Mouse (Mus musculus): Measurements from ENCODE around the gene Pard3b. TPM values are rescaled to one million over a fixed set of nuclear protein-coding genes. Genes with fewer than 3 reads are reported as not detected.

The Pard3b gene
- polyA plus RNA-seq, 1 experiment from 2014 or later = 12.3 TPM

DNA sequence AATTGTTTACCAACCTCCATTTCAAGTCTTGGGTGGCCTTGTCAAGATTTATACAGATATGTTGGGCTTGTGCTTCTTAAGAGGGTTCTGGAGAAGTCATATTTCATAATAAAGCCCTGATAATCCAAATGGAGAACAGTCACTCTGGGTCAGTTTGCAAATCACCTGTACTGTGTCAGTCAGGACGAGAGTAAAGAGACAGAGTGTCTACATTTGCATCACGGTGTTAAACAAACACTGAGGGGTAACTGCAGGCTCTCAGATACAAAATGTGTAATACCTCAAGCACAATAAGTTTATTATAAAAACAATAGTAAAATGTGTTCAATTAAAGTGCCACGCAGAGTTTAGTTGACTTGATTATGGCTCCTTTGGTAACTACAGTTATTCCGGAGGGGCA lies 91.0 kb downstream of the Pard3b start:
- no peak for ATAC-seq (ENCODE audit: low read depth)
- Histone ChIP-seq H3K9ac (ENCODE audit: low read length) (no peak overlapping the region), H3K9me3 (ENCODE audit: control insufficient read depth, low read length) (no peaks in the 10 kb centered on the region), H3K36me3 (ENCODE audit: control insufficient read depth, insufficient read depth, low read length) (no peaks in the 10 kb centered on the region), H3K4me1 (replicated peaks; ENCODE audit: control insufficient read depth, insufficient read depth, low read length) (no peaks in the 10 kb centered on the region), H3K27me3 (ENCODE audit: control insufficient read depth, insufficient read depth, low read depth, low read length) (no peaks in the 10 kb centered on the region), H3K4me3 (ENCODE audit: low read length) (no peak overlapping the region), H3K27ac (ENCODE audit: low read length) (no peak overlapping the region), H3K4me2 (ENCODE audit: low read depth, low read length) (no peak overlapping the region)
- WGBS = 57% methylated on average over 4 of the region's 4 CpGs

DNA sequence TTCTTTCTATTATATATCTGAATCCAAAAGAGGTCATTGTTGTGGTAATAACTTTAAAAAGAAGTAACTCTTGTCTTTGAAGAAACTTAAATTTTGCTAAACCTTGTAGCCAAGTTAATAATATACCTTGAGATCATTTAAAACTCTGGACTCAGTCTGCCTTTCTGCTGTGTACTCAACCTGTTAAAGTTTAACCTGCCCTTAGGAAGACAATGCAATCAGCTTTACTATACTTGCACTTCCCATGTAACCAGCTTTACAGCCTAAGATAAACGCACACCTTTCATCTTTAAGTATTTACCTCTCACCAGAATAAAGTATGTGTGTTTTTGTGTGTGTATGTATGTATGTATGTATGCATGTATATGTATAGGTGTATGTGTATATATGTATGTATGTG lies 97.9 kb downstream of the Pard3b start:
- Histone ChIP-seq H3K36me3 (ENCODE audit: control insufficient read depth, insufficient read depth, low read length) (no peaks in the 10 kb centered on the region), H3K9me3 (ENCODE audit: control insufficient read depth, low read length) (no peaks in the 10 kb centered on the region), H3K4me2 (ENCODE audit: low read depth, low read length) (no peak overlapping the region), H3K9ac (ENCODE audit: low read length) (no peak overlapping the region), H3K4me1 (replicated peaks; ENCODE audit: control insufficient read depth, insufficient read depth, low read length) (no peaks in the 10 kb centered on the region), H3K27me3 (ENCODE audit: control insufficient read depth, insufficient read depth, low read depth, low read length) (no peaks in the 10 kb centered on the region), H3K4me3 (ENCODE audit: low read length) (no peak overlapping the region), H3K27ac (ENCODE audit: low read length) (no peak overlapping the region)
- WGBS = 58% methylated on average over 1 of the region's 1 CpGs
- no peak for ATAC-seq (ENCODE audit: low read depth)

DNA sequence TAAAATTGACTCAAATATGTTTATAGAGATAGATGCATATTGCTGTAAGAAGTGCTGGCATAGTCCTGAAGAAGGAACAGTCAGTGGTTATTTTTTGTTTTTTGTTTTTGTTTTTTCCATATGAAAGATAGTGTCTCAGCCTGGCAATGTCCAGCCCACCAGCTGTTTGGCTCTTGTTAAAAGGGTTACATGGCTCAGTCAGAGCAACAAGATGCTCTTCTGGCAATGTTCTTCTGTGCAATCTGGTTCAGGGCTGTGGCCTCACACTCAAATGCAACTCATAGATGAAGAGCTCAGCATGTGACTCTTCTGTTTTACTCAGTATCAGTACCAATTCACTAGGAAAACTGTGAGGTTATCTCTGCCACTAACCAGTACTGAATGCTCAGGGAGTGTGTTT lies 104.2 kb downstream of the Pard3b start:
- H3K4me3 ChIP-seq (ENCODE audit: low read length) = no peak overlapping the region
- H3K36me3 ChIP-seq (ENCODE audit: control insufficient read depth, insufficient read depth, low read length) = no peaks in the 10 kb centered on the region
- no peak overlapping the region for H3K9ac ChIP-seq (ENCODE audit: low read length)
- no peak overlapping the region for H3K27ac ChIP-seq (ENCODE audit: low read length)
- ATAC-seq (ENCODE audit: low read depth) = peak; percentile 68
- H3K27me3 ChIP-seq (ENCODE audit: control insufficient read depth, insufficient read depth, low read depth, low read length) = no peaks in the 10 kb centered on the region
- no peak overlapping the region for H3K4me2 ChIP-seq (ENCODE audit: low read depth, low read length)
- no peaks in the 10 kb centered on the region for H3K9me3 ChIP-seq (ENCODE audit: control insufficient read depth, low read length)
- 0 out of 2 replicates have a peak, but pooled peaks cover 5% of the 10 kb centered on the region for H3K4me1 ChIP-seq (replicated peaks; ENCODE audit: control insufficient read depth, insufficient read depth, low read length)

DNA sequence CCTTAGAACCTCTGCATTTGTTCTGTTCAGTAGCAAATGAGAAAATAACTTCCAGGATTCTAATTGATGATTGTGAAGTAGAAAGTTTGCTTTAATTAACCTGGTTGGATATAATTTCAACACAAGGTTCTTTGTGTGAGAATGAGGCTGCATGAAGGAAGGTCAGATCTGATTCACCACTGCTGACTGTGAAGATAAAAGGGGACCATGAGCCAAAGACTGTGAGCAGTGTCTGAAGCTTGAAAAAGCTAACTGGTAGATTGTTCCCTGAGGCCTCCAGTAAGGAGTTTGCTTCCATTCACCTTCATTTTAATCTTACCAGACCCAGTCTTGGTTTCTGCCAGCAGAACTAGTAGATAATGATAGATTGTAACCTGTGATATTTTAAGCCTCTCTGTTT lies 108.9 kb downstream of the Pard3b start:
- no peak overlapping the region for H3K27ac ChIP-seq (ENCODE audit: low read length)
- no peaks in the 10 kb centered on the region for H3K4me1 ChIP-seq (replicated peaks; ENCODE audit: control insufficient read depth, insufficient read depth, low read length)
- H3K4me2 ChIP-seq (ENCODE audit: low read depth, low read length) = no peak overlapping the region
- no peaks in the 10 kb centered on the region for H3K27me3 ChIP-seq (ENCODE audit: control insufficient read depth, insufficient read depth, low read depth, low read length)
- H3K36me3 ChIP-seq (ENCODE audit: control insufficient read depth, insufficient read depth, low read length) = no peaks in the 10 kb centered on the region
- H3K9ac ChIP-seq (ENCODE audit: low read length) = no peak overlapping the region
- ATAC-seq (ENCODE audit: low read depth) = no peak
- H3K4me3 ChIP-seq (ENCODE audit: low read length) = no peak overlapping the region
- H3K9me3 ChIP-seq (ENCODE audit: control insufficient read depth, low read length) = no peaks in the 10 kb centered on the region

DNA sequence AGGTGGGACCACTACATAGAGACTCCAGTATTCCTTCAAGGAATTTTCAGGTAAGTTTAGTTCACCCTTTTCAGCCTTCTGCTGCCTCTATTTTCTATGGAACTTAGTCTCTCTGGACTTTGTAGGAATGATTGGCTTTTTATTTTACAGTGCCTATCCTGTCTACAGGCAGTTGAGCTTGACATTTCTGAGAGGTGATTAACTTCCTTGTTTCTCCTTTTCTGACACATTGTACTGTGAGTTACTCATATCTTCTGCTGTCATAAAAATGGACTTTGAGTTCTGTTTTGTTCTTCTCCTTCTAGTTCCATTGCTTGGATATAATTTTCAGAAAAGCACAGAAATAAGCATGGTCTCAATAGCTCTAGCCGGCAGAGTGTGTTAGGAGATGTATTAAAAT lies 112.4 kb downstream of the Pard3b start:
- H3K36me3 ChIP-seq (ENCODE audit: control insufficient read depth, insufficient read depth, low read length) = no peaks in the 10 kb centered on the region
- H3K27me3 ChIP-seq (ENCODE audit: control insufficient read depth, insufficient read depth, low read depth, low read length) = no peaks in the 10 kb centered on the region
- H3K27ac ChIP-seq (ENCODE audit: low read length) = no peak overlapping the region
- 88% methylated on average over 1 of the region's 1 CpGs for WGBS
- H3K4me1 ChIP-seq (replicated peaks; ENCODE audit: control insufficient read depth, insufficient read depth, low read length) = no peaks in the 10 kb centered on the region
- no peak for ATAC-seq (ENCODE audit: low read depth)
- H3K9me3 ChIP-seq (ENCODE audit: control insufficient read depth, low read length) = no peaks in the 10 kb centered on the region
- no peak overlapping the region for H3K4me2 ChIP-seq (ENCODE audit: low read depth, low read length)
- H3K9ac ChIP-seq (ENCODE audit: low read length) = no peak overlapping the region
- no peak overlapping the region for H3K4me3 ChIP-seq (ENCODE audit: low read length)

DNA sequence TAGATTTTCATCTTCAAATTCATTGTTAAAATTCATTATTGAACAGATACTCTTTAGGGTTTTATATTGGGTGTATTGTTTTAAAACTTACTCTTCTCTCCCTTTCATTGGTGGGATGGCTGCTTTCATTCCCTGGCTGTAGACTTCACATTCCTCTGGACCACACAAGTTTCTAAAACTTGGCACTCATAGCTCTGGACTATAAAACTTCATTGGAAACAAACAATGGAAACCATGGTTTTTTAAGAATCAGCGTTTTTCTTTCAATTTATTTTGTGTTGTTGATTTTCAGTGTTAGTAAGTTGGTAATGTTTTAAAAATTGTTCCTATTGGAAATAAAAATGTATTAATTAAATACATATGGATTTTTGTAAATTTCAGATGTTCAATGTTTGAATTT lies 118.1 kb downstream of the Pard3b start:
- no peak for ATAC-seq (ENCODE audit: low read depth)
- H3K9me3 ChIP-seq (ENCODE audit: control insufficient read depth, low read length) = no peaks in the 10 kb centered on the region

DNA sequence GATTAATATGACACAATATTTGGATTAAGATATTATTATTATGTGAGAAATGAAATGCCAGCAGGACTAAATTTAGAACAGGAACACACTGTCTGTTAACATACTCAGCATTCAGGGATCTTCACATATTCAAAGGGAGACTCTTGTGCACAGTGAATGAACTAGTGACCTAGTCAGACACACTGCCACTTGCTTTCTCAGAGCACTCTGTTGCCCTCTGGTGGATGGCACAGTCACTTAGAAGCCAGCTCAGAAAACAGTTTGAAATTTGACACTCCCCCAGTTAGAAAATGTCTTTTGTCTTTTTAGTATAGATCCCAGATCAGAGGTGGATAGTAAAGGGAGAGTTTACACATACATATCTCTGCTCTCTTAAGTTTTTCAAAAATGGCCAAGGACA lies 132.6 kb downstream of the Pard3b start:
- H3K4me1 ChIP-seq (replicated peaks; ENCODE audit: control insufficient read depth, insufficient read depth, low read length) = 0 out of 2 replicates have a peak, but pooled peaks cover 2% of the 10 kb centered on the region
- H3K4me3 ChIP-seq (ENCODE audit: low read length) = no peak overlapping the region
- no peak overlapping the region for H3K4me2 ChIP-seq (ENCODE audit: low read depth, low read length)
- no peaks in the 10 kb centered on the region for H3K9me3 ChIP-seq (ENCODE audit: control insufficient read depth, low read length)
- no peaks in the 10 kb centered on the region for H3K36me3 ChIP-seq (ENCODE audit: control insufficient read depth, insufficient read depth, low read length)
- peak; percentile 92 for ATAC-seq (ENCODE audit: low read depth)
- H3K9ac ChIP-seq (ENCODE audit: low read length) = no peak overlapping the region
- H3K27ac ChIP-seq (ENCODE audit: low read length) = no peak overlapping the region
- H3K27me3 ChIP-seq (ENCODE audit: control insufficient read depth, insufficient read depth, low read depth, low read length) = no peaks in the 10 kb centered on the region

More for the DNA sequence above, 118.1 kb downstream of the Pard3b start:
- H3K27me3 ChIP-seq (ENCODE audit: control insufficient read depth, insufficient read depth, low read depth, low read length) = no peaks in the 10 kb centered on the region
- no peak overlapping the region for H3K4me3 ChIP-seq (ENCODE audit: low read length)
- no peaks in the 10 kb centered on the region for H3K36me3 ChIP-seq (ENCODE audit: control insufficient read depth, insufficient read depth, low read length)
- 53% methylated on average over 1 of the region's 1 CpGs for WGBS
- no peak overlapping the region for H3K27ac ChIP-seq (ENCODE audit: low read length)
- no peak overlapping the region for H3K9ac ChIP-seq (ENCODE audit: low read length)
- H3K4me1 ChIP-seq (replicated peaks; ENCODE audit: control insufficient read depth, insufficient read depth, low read length) = no peaks in the 10 kb centered on the region
- H3K4me2 ChIP-seq (ENCODE audit: low read depth, low read length) = no peak overlapping the region

DNA sequence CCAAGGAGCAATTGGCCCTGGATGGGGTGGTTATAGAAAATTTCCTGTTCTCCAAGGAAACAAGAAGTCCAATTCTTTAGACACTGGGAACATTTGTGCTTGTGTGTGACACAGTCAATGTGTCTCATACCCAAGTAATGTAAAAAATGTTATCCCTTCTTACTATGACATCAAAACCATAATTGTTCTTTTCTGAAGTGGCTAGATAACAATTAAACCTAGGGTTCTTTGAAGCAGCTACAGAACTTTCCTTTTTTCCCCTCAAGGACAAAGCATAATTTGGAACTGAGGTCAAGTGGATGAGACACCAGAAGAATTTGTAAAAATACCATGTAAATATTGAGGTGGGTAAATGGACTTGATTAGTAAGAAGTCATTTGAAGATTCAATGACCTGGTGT lies 140.1 kb downstream of the Pard3b start:
- H3K4me1 ChIP-seq (replicated peaks; ENCODE audit: control insufficient read depth, insufficient read depth, low read length) = peaks cover 3% of the 10 kb centered on the region
- no peak overlapping the region for H3K4me2 ChIP-seq (ENCODE audit: low read depth, low read length)
- no peak overlapping the region for H3K4me3 ChIP-seq (ENCODE audit: low read length)
- no peaks in the 10 kb centered on the region for H3K36me3 ChIP-seq (ENCODE audit: control insufficient read depth, insufficient read depth, low read length)
- ATAC-seq (ENCODE audit: low read depth) = no peak
- no peak overlapping the region for H3K27ac ChIP-seq (ENCODE audit: low read length)
- H3K27me3 ChIP-seq (ENCODE audit: control insufficient read depth, insufficient read depth, low read depth, low read length) = no peaks in the 10 kb centered on the region
- no peak overlapping the region for H3K9ac ChIP-seq (ENCODE audit: low read length)
- no peaks in the 10 kb centered on the region for H3K9me3 ChIP-seq (ENCODE audit: control insufficient read depth, low read length)

DNA sequence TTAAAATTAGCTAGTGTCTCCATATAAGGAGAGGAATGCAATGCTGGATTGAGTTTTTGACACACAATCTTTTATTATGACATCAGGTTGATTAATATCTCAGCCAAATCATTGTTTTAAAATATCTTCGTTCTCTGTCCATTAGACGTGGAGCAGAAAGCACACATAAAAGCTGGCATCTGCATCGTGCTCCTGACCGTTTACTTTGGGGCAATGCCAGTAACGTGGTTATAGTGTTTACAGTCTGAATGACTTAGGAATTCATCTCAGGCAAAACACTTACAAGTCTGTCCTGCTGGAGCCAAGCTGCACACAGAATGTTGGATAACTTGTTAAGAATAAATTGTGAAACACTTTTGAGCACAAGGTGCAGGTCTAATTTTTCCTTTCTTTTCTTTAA lies 141.3 kb downstream of the Pard3b start:
- Histone ChIP-seq H3K36me3 (ENCODE audit: control insufficient read depth, insufficient read depth, low read length) (no peaks in the 10 kb centered on the region), H3K4me2 (ENCODE audit: low read depth, low read length) (no peak overlapping the region), H3K9me3 (ENCODE audit: control insufficient read depth, low read length) (no peaks in the 10 kb centered on the region), H3K4me3 (ENCODE audit: low read length) (no peak overlapping the region), H3K4me1 (replicated peaks; ENCODE audit: control insufficient read depth, insufficient read depth, low read length) (peaks cover 3% of the 10 kb centered on the region), H3K27ac (ENCODE audit: low read length) (no peak overlapping the region), H3K27me3 (ENCODE audit: control insufficient read depth, insufficient read depth, low read depth, low read length) (no peaks in the 10 kb centered on the region), H3K9ac (ENCODE audit: low read length) (no peak overlapping the region)
- WGBS = 9% methylated on average over 5 of the region's 5 CpGs
- ATAC-seq (ENCODE audit: low read depth) = peak; percentile 94

DNA sequence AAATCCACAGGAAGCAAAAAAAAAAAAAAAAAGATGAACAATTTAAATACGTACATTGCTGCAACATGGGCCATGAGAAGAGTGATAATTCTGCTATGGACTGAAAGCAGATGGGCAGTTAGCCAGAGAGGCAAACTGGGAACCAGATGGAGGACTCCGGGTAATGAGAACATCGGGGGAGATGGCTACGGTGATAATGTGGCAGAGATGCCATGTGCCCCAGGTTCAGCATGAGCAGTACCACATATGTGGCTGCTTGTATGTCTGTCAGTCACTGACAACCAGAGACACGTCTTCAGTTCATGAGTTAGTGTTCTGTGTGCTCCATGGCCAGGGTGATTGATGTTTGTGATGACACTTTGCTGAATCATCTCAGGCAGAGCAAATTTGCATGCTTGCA lies 157.7 kb downstream of the Pard3b start:
- Histone ChIP-seq H3K9me3 (ENCODE audit: control insufficient read depth, low read length) (peaks cover 1% of the 10 kb centered on the region), H3K27me3 (ENCODE audit: control insufficient read depth, insufficient read depth, low read depth, low read length) (no peaks in the 10 kb centered on the region), H3K27ac (ENCODE audit: low read length) (no peak overlapping the region), H3K4me1 (replicated peaks; ENCODE audit: control insufficient read depth, insufficient read depth, low read length) (no peaks in the 10 kb centered on the region), H3K9ac (ENCODE audit: low read length) (no peak overlapping the region), H3K36me3 (ENCODE audit: control insufficient read depth, insufficient read depth, low read length) (no peaks in the 10 kb centered on the region), H3K4me2 (ENCODE audit: low read depth, low read length) (no peak overlapping the region), H3K4me3 (ENCODE audit: low read length) (no peak overlapping the region)
- whole genome bisulfite sequencing = 69% methylated on average over 5 of the region's 5 CpGs
- ATAC-seq (ENCODE audit: low read depth) = no peak

All from lung, embryonic 16.5 days (tissue).